Mouse (Mus musculus): Measurements from ENCODE around the gene Gm21988.

DNA sequence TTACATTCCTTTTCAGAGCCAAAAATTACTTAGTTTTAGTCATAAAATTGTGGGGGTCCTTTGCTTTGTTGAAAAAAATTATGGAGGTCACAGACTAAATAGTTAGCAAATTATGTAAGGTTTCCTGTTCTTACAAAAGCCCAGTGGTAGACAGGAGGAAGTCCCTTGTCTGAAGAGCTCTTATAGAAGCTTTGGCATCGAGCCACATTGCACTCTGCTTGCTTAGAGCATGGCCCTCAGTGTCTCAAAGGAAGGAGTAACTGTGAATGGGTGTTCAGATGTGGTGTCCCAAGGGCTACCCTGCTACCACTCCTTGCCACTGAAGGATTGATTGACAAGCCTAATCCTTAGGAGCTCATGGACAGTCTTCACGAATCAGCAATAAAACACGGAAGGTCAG lies 40.8 kb upstream of the Gm21988 start:
- no peak for TF ChIP-seq POLR2A (IDR thresholded peaks at IDR 0.05; ENCODE audit: low read depth, low read length)
- no peak for TF ChIP-seq CTCF (IDR thresholded peaks at IDR 0.05; ENCODE audit: extremely low read depth, insufficient read length, insufficient replicate concordance, low read depth, low read length)

Data from small intestine, adult 2 months (tissue).